Mouse (Mus musculus) forelimb bud, embryonic 11.5 days (tissue): ENCODE measurements around the gene Armcx1.
"Not testable (repeated sequence)": the region's sequence is repeated elsewhere in the genome, so short reads cannot be mapped to it uniquely, and the experiment has no call there.

Source experiments
- DNase-seq: peaks from one replicate; pipeline ENCODE4 v3.0.0-alpha.2; 2012; ENCODE audit warnings: low read depth, low spot score

Armcx1 gene

DNA sequence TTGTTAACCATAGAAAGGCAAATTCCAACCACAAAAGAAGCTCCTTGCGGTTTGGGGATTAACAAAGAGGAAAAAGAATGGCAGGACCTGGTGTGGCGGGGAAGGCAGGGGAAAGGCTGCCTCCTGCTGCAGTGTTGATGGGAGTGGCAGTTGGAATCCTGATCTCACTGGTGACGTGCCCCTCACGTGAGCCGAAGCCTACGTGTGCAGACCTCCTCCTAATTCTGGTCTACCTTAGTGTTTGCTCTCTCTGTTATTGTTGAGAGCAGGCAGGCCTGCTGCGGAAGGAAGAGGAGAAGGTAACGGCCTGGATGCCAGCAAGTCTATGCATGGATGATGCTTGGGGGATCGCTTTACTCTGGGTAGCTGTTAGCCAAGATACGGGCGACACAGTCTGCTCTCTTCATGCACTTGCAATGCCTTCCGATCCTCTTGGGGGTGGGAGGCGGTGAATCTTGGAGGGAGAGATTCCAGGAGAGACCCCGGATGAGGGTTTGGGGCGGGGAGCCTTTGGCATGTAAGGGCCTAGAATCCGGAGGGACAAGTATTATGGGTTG, at the start of gene Armcx1:
Gene Armcx1 (plus strand): TSS at position 212 of the 557 bp plus-strand sequence.
- DNase-seq, result peak; percentile 66

GRCm38 (mm10) chrX:134675022-134675421, 42.7 kb upstream of the Armcx1 start:
- peak; percentile 26 for DNase-seq

- no peak for DNase-seq
These were observed 41.8 kb upstream of the Armcx1 start for GRCm38 (mm10) chrX:134675959-134676358.

GRCm38 (mm10) chrX:134684936-134685335, 32.8 kb upstream of the Armcx1 start:
- DNase-seq, result peak; percentile 29

DNA sequence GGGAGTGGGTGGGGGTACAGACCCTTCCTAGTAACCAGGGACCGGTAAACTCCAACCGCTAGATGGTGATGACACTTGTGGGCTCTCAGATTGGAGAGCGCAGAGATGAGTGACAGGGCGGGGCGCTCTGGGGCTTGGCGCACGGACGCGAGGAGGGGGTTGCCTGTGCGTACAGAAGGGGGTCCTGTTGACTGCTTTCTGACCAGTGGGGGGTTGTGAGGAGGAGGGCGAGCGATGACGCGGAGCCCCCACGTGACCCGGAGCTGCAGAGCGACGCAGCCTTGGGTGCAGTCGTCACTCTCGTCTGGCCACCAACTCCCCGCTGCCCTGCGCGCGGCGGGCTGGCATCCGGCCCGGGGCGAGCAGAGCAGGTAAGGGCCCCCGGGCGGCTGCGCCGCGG, 31.5 kb upstream of the Armcx1 start, which contains the start of gene Armcx4:
Gene Armcx4 (plus strand): TSS at position 253 of the 400 bp plus-strand sequence.
- DNase-seq, result peak; percentile 82

- DNase-seq, result peak; percentile 40
These were observed 31.0 kb upstream of the Armcx1 start for GRCm38 (mm10) chrX:134686739-134687171.

- DNase-seq, result no peak
These were observed 28.1 kb upstream of the Armcx1 start for GRCm38 (mm10) chrX:134689676-134690075.

DNA sequence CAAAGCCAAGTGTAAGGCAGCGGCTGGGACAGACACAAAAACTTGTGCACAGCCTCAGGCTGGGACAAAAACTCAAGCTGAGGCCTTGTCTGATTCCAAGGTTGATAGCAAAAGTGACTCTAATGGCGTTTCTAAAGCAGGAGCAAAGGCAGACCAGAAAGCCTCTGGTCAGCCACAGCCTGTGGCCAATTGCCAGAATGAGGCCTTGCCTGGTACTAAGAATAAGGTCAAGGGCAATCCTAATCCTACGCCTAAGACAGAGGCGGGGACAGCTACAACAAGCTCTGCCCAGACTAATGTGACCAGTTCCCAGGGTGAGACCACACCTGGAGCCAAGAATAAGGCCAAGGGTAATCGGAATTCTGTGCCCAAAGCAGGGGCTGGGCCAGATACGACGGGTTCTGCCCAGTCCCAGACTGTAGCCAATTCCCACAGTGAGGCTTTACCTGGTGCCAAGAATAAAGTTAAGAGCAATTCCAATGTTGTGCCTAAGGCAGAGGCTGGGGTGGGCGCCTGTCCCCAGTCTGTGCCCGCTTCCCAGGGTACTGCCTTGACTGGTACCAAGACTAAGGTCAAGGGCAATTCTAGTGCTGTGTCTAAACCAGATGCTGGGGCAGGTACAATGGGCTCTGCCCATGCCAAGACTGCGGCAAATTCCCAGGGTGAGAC, 26.8 kb upstream of the Armcx1 start:
- DNase-seq, result no peak

GRCm38 (mm10) chrX:134691540-134691935, 26.2 kb upstream of the Armcx1 start:
- DNase-seq, result no peak

DNA sequence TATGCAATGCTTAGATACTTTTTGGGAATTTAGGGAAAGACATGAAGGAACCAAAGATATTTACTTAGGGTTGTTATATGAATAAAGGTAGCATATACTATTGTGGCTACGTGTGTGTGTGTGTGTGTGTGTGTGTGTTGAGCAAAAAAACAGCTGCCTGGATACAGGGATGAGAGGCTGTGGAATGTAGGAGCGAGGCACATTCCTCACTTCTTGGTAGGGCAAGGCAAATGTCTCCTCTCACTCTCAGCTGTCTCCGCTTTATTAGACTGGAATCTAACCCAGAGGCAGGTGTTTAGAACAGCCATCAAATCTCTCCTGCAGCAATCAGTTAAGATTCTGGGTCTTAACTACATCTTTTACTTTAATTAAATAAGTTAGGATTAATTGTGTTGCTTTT, 900 bp upstream of the Armcx1 start:
- DNase-seq, result peak; percentile 18

DNA sequence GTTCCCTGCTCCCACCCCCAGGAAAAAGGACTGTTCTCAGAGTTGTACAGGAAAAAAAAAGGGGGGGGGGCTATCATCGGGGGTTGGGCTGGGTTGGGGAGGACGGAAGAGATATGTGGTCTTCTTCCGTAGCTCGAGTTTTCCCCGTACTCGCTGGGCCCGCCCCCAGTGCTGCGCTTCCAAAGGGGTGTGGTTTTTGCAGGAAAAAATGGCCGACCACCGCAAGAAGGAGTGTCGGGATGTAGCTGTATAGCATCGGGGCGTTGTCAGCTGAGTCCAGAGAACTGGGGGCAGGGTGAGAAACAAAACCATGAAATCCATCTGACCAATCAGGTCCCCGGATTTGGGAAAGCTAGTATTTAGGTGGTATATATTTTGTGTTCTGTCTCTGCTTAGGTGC, 761 bp downstream of the Armcx1 start:
- DNase-seq, result peak; percentile 32

DNA sequence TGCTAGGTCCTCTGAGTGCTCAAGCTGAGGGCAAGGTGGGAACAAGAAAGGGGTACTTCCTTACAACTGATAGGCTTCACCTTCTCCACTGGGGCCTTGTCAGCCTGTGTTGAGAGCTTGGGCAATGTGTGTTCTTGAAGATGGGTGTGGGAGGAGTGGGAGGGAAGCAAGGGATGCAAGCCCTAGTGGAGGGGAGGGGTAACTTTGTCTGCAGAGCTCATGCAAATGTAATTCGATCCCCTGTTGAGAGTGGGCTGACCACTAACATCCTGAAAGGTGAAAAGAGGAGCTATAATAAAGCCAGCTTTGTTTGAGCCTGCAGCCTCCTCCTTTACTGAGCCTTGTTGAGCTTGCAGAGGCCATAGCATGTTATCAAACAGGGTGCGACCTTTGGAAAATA, 6.0 kb downstream of the Armcx1 start:
- DNase-seq, result not testable (repeated sequence)

- peak; percentile 6 for DNase-seq
These were observed 12.0 kb downstream of the Armcx1 start for GRCm38 (mm10) chrX:134729778-134730177.

DNA sequence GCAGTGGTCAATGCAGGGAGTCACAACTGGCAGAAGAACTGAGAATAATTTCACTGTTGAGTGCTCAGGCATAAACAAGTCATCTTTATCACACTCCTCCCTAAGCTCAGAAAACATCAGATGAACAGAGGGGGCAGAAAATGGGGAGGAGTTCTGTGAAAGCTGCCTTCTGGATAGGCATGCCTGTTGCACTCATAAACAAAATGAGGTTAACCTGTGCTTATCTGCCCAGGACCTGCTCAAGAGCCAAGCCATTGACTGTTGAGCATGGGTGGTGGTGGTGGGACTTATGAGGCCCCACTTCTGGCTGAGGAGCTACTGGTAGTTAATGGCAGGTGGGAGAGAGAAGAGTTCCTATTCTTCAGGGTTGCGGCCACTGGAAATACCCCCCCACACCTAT, 20.0 kb downstream of the Armcx1 start:
- DNase-seq, result no peak

DNA sequence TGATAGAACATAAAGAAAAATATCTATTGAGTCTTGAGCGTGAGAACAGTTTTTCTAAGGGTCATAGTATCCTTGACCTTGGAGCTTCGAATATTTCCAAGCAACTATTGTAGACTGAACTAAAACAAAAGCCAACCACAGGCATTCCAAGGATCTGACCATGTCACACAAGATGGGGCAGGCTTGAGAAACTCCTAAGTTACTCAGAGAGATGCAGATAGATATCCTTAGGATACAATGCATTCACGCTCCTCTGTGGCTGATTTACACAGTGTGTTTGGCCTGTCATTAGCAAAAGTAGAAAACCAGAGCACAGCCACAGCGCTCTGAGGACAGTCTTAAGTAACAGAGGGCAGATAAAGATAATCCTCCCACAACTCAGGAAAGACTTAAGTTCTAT, 21.4 kb downstream of the Armcx1 start:
- DNase-seq, result no peak

DNA sequence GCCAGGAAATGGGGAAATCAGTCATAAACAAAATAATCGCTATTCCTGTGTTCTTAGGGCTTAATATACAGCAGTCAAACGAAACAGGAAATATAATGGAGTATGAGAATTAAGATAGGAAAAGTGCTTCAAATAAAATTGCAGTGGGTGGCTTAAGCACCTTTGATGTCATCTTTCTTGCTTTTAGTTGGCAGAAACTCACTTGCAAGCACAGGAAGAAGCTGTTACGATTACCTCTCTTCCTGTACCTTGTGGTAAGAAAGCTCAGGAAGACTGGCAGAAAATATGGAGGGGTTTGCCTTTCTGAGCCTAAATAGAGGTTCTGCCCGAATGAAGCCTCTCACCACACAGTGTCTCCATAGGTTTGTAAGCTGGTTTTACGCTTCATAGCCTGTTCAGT, 24.1 kb downstream of the Armcx1 start:
- no peak for DNase-seq

GRCm38 (mm10) chrX:134746459-134746858, 28.7 kb downstream of the Armcx1 start:
- peak; percentile 46 for DNase-seq

GRCm38 (mm10) chrX:134750764-134751592, 33.2 kb downstream of the Armcx1 start, which contains the start of gene Armcx6:
Armcx6 (minus strand) TSS chrX:134751417.
- peak; percentile 81 for DNase-seq

- DNase-seq, result no peak
These were observed 34.1 kb downstream of the Armcx1 start for GRCm38 (mm10) chrX:134751910-134752309.

DNA sequence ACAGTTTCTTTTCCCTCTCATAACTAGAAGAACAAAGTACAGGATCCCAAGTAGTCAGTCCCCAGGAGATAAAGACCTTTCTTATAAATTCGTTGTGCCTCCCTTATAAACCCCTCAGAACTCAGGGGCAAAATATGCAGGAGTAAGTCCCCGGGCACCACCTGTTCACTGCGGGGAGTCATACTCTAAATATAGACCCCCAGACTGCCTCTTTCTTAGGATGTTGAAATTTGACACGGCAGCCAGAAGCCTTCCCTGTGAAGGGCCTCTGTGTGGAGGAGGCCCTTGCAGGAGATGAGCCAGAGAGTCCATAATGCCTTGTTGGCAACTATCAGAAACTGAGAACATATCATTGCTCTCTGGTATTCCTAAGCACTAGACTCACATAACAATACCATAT, 34.8 kb downstream of the Armcx1 start:
- no peak for DNase-seq

GRCm38 (mm10) chrX:134756434-134757292, 38.9 kb downstream of the Armcx1 start, which contains the start of gene Armcx3:
Armcx3 (plus strand) TSS chrX:134756595.
- peak; percentile 60 for DNase-seq
